Mouse (Mus musculus) spleen, adult 2 months (tissue): ENCODE measurements around the gene Prex1.

Source experiments
- CTCF ChIP-seq: fragments of 200-500 bp; IDR thresholded peaks from 2 replicates; pipeline ENCODE4 v1.5.1; 2011; ENCODE audit warnings: mild to moderate bottlenecking, inconsistent platforms; ENCODE audit not compliant: insufficient read depth, insufficient read length, insufficient replicate concordance; ENCODE audit errors: extremely low read depth
- POLR2A ChIP-seq: fragments of 200-500 bp; IDR thresholded peaks from 2 replicates; pipeline ENCODE4 v1.6.1; 2011; ENCODE audit warnings: low read depth, low read length, inconsistent platforms

DNA sequence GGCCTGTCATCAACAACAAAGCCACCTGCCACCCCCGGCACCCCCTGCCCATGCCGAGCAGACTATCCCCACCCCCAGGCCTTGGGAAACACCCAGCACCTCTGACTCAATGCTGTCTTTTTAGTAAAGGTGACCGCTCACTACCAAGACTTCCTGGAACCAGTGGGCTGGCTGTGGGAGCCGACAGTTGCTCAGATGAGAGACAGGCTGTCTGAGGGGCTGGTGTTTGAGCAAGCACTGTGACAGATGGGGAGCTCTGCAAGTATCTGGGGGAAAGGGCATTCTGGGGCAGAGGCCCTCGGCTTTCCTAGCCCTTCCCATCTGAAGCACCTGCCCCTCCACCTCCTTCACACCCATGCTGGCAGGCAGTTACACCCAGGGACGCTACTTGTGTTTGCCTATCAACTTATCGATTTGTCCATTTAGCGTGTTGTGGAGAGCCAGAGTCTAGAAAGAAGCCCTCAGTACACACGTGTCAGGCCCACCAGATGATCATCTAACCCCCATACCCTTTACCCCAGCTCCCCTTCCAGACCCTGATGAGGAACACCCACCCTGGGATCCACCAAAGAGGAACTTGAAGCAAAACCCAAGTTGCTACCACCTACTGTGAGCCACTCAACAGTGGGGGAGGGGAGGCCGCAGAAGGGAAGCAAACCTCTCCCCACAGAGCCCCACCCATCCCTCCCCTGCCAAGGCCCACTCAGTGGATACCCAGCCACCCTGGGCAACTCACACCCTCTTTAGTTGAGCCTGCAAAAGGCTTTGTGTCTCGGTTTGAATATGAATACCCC is 57.7 kb downstream of the Prex1 start:
- TF ChIP-seq POLR2A (no peak), CTCF (no peak)
